Mouse (Mus musculus): ENCODE measurements around the gene Dnajc11.

Gene Dnajc11

DNA sequence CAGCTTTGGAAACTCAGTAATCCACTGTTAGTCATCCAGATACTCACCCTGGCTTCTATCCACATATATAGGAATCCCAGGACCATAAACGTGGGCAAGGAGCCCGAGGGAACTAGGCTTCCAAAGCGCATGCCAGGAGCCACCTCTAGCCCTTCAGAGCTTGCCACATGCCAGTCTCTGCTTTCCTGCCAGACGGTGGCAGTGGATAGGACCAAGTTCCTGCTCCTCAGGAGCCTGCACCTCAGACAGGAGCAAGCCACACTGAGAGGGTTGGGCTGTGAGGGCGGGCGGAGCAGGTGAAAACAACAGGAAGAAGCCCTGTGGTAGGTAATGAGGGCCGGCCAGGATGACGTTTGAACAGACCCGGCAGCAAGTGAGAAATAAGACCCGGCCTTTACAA, 52.4 kb downstream of the Dnajc11 start:
- DNase-seq (ENCODE audit: low spot score), result no peak

DNA sequence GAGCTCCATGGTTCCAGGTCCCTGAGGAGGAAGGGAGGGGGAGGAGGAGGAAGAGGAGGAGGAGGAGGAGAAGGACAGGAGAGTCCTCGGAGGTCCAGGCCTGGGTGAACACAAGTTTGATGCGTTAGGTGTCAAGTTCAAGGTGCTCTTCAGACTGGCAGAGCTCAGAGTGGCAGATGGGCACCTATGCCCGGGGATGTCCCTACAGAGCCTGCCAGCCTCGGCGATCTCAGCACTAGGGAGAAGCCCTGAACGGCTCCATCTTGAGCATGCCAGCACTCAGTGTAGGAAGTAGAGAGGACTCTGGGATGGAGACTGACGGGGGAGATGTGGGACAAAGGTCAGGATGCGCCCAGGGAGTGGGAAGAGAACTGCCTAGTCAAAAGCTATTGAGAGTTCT, 53.2 kb downstream of the Dnajc11 start:
- DNase-seq (ENCODE audit: low spot score), result no peak

DNA sequence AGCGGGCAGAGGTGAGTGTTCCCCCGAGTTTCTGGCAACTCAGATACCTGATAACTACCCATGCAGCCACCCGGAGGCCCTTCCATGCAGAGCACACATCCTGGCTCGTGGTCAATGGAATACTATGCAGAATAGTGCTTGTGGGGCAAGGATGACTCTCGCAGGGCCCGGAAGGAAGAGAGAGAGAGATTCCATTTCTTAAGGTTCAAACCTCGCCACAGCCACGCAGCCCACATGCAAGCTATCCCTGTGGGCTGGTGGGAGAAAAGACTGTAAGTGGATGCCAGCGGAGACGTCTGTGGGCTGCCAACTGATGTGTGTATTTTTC, 54.5 kb downstream of the Dnajc11 start:
- DNase-seq (ENCODE audit: low spot score), result no peak

DNA sequence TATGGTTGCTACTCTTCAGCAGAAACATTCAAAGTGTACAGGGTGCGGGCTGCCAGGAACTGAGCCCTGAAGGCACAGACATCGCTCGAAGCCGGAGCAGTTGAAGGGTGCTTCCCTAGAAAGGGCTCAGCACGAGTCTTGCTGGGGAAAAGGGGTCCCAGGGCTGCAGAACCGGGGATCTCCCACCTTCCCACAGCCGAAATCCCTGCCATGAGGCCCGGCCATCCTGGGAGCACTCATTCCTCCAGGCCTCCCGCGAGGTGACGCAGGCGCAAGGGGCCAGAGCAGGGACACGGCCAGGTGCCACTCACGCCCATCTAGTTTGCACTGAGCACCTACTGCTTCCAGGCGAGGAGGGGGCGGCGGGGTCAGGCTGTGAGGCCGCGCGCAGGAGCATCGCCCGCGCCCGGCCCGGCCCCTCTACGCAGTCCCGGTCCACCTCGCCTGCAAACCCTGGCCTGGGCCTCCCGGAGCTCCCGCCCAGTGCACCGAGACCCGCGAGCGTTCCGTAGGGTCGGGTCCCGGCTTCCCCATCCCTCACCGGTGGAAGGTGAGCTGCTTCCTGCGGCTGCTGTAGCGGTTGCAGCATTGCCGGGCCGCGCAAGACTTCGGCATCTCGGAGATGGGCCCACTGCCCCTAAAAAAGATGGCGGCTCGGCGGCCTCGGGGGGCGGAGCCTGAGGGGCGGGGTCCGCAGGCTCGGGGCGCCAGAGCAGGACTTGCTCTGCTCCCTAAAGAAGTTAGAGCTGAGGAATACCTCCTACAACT, 55.0 kb downstream of the Dnajc11 start, which contains the start of gene Thap3:
Gene Thap3 (minus strand): TSS at position 656 of the 768 bp plus-strand sequence.
- peak; percentile 42 for DNase-seq (ENCODE audit: low spot score)

DNA sequence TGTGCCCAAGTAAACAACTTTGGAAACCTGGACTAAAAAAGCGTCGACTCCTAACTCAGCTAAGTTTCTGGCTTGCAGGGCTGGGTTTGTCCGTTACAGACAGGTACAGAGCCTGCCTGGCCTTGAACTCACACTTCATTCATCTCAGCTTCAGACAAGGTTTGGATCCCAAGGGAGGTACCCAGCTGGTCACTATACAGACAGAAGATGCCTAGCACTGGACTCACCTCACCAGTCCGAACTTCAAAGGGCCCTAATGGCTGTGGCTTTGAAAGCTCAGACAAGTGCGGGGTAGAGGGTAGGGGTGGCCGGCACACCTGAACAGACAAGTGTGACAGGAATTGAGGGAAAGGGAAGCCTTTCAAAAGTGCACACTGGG, 55.6 kb downstream of the Dnajc11 start:
- no peak for DNase-seq (ENCODE audit: low spot score)

DNA sequence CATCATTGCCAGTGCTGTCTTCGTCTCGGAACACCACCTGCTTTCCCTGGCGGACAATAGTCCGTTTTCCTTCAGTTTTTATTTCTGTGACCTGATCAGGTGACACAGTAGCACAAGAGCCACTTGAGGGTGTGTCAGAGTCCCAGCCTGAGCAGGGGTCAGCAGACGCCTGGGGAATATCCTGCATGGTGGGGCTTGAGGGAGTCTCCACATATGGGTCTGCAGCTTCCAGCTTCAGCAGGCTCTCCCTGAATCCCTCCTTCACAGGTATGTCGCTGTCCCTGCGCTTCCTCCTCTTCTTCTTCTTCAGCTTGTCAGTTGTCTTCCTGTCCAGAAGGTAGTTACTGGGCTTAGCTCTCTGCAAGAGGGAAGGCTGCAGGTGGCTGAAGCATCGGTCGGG, 58.6 kb downstream of the Dnajc11 start:
- no peak for DNase-seq (ENCODE audit: low spot score)

DNA sequence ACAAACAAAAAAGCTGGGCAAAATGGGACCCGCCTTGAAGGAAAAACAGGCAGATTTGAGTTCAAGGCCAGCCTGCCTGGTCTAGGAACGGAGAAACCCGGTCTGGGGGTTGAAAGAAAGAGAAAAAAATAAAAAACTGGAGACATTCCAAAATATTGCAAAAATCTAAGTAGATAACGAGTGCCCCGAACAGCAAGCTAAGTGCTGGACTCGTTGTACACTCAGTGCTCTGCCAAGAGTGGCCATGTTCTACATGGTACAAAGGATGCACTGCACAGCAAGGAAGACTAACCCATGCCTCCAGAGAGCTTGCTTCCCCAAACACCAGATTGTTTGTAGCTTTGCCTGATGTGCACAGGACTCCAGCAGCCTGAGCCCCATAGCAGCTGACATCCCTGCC, 59.5 kb downstream of the Dnajc11 start:
- DNase-seq (ENCODE audit: low spot score), result no peak

DNA sequence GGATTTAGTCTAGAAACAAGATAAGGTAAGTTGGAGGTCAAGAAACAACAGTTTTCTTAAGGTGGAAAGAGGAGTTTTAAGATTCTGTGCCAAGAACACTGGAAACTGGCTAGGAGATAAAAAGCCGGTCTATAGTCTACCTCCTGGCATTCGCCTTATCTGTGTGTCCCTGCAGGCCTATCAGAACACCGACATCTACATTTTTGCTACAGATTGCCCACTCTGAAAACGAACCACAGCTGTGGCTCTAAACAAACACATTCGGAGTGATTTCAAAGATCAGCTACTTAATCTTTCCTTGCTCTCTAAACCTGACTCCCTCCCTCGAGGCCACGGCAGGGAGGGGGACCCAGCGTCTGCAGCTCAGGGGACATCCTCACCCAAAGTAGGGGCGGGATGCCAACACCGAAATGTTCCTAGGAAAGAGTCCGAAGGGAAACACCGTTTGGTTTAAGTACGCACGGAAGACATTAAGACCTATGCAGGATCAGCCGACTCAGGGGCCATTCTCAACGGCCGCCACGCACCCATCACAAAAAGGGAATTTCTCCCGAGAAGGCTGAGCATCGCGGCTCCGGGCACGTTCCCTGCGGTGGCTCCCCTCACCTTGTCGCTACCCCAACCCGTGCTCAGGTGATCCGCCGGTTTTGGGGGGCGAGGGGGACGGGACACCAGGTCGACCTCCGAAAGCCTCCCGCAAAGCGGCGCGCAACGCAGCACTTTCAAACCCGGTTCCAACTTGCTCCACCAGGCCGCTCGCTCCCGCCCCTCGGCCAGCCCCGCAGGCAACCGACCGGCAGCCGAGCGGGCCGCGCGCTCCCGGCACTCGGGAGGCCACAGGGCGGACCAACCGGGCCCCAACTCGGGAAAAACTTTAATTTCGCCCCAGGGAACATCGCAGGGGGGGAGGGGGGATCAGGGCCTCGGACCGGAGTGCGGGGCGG, 61.0 kb downstream of the Dnajc11 start:
- DNase-seq (ENCODE audit: low spot score), result no peak

DNA sequence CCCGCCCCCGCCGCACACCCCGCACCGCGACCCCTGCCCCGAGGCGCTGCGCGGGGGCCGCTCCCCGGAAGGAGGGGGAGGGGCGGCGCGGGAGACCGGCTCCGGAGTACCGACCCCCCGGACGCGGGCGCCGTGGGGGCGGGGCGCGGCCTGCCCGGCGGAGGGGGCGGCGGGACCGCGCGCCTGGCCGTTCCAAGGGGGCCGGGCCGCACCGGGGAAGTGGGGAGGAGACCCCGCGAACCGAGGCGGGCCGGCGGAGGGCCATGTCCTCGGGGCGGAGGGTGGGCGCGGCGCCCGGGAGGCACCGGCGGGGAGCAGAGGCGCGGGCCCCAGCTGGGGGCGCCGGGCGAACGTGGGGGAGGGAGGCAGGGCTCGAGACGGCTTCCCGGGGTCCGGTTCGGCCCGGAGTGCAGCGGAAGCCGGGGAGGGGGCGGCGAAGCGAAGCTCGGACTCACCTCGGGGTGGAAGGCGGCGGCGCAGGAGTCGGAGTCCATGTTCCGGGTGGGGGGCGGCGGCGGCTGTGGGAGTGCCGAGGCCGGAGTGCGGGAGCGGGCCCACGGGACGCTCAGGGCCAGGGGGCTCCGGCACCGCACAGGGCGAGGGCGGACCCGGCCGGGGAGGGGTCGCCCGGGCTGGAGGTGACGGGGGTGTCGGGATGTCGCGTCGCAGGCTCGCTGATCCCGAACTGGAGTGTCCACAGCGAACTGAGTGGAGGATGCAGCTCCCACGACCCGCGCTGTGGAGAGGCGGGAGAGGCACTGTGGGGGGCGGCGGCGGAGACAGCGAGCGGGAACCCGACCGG, 62.1 kb downstream of the Dnajc11 start:
- no peak for DNase-seq (ENCODE audit: low spot score)

DNA sequence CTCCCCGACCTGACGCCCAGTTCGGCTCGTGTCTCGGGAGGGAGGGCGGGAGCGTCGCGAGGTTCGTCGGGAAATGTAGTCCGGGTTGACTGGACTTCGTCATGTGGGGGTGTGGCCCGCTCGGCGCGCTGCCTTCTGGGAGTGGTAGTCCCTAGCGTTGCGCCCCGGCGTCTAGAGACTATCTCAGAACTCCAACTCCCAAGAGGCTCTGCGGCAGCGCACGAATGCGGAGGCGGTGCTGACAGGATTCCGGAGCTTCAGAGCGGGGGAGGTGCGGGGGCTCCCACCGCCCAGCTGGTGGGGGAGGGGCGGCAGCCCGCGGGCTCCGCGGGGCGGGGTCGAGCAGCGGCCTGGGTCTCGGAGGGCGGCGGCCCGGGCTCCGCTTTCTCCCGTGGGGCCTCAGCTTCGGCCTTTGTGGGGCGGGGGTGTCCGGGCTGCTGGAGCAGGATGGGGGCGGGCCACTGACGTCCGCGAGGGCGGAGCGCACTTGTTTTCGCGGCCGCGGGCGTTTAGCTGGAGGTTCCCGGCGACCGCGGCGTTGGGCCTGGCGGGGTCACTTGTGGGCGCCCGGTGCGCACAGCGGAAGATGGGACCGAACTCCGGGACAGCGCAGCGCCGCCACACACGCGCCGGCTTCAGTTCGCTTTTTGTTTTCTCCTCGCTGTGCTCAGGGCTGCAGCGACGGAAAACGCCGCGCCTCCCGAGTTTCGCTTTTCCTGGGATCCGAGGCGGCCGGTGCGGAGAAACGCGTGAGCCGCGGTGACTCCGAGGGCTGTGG, 62.9 kb downstream of the Dnajc11 start, which contains the start of gene Phf13:
Gene Phf13 (minus strand): TSS at position 86 of the 778 bp plus-strand sequence.
- peak; percentile 96 for DNase-seq (ENCODE audit: low spot score)

DNA sequence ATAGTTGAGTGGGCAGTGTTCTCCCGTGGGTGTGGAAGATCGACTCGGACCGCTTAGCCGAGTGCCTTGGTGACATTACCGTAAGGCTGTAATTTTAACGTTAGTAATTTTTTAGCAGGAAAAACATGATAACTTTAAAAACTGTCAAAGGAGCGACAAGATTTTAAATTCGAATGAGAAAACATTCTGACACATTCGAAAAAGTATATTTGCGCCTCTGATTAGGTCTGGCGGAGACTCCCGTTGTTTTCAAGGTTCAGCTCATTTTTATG, 63.4 kb downstream of the Dnajc11 start:
- DNase-seq (ENCODE audit: low spot score), result no peak

DNA sequence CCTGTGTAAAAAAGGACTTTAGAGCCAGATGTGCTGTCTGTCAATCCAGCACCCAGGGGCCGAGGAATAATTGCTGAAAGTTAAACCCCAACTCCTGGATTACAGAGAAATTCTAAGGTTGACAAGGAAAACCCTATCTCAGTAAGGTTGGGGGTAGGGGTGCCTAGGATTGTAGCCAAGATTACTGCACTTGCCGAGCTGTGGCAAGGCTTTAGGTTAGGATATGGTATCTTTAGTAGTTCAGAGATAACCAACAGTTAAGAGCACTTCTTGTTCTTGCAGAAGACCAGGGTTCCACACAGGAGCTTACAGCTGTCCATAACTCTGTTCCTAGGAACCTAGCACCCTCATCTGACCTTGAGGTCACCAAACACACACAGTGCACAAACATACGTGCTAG, 64.2 kb downstream of the Dnajc11 start:
- DNase-seq (ENCODE audit: low spot score), result no peak

DNA sequence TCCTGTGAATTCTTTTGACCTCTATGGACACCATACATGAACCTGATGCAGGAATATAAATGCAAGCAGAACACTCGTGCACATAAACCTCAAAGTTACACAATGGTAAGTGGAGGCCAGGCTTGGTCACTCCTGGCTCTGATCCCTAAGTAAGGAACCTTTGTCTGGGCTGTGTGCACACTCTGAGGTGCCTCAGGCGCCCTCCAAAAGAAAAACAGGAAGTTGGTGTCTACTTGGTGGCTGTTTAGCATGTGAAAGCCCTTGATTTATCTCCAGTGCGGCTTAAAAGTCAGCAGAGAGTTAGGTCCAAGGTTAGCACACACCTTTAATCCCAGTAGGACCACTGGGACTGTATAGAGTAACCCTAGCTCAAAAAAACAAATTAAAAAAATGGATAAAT, 66.0 kb downstream of the Dnajc11 start:
- DNase-seq (ENCODE audit: low spot score), result no peak

DNA sequence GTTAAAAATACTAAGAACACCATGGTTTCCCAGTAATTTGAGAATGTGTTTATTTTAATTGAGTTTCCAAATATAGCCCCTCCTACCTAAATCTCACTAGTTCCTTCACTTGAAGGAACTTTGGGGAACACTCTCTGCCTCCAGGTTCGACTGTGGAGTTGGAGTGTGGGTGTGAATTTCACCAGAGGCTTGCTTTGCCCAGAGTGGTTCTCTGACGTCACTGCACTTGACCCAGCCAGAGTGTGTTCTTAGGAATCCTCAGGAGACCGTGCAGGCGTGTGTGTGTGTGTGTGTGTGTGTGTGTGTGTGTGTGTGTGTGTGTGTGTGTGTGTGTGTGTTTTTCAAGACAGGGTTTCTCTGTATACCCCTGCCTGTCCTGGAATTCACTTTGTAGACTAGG, 67.4 kb downstream of the Dnajc11 start:
- DNase-seq (ENCODE audit: low spot score), result no peak

DNA sequence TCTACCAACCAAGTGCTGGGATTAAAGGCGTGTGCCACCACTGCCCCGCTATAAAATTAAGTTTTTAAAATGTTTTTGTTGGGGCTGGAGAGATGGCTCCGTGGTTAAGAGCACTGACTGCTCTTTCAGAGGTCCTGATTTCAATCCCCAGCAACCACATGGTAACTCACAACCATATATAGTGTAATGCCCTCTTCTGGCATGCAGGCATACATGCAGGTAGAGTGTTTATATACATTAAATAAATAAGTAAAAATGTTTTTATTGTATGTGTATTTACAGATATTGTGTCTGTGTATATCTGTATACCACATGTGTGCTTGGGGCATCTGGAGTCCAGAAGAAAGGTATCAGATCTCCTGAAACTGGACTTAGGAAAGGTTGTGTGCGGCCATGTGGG, 67.8 kb downstream of the Dnajc11 start:
- DNase-seq (ENCODE audit: low spot score), result no peak

DNA sequence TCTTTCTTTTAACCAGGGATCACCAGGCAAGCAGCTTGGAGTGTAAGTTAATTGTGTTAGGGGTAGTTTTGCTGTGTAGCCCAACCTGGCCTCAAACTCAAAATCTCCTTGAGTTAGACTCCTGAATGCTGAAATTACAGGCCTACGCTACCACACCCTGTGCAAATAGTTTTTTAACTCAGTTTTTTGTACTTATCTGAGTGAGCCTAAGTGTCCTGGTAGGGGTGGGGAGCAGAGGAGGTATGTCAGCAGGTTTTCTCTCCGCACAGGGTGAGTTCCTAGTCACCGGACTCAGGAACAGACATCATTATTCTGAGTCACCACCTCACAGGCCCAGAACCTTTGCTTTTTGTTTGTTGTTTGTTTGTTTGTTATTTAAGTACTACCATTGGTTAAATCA, 68.6 kb downstream of the Dnajc11 start:
- no peak for DNase-seq (ENCODE audit: low spot score)

DNA sequence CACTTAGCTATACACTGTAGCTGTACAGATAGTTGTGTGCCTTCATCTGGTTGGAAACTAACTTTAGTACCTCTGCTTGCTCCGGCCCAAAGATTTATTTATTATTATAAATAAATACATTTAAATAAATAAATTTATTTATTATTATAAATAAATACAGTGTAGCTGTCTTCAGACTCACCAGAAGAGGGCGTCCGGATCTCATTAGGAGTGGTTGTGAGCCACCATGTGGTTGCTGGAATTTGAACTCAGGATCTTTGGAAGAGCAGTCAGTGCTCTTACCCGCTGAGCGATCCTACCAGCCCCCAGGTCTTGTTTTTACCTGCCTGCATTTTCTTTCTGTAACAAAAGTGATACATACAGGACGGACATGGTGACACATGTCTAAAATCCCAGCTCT, 72.6 kb downstream of the Dnajc11 start:
- no peak for DNase-seq (ENCODE audit: low spot score)

DNA sequence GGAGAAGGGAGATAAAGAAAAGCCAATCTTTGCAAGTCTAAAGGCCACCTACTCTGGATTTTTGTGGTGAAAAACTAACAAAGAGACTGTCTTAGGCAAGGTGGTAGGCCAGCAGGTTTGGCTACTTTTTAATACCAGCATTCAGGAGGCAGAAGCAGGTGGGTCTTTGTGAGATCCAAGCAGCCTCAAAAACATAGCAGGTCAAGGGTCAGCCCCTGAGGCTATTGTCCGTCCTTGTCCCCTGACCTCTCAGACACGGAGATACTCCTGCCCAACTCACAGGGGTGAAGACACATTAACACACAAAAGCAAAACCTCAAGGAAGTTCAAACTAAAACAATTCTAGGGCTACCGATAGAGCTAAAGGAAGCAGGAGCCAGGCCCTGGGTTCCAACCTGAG, 73.3 kb downstream of the Dnajc11 start:
- DNase-seq (ENCODE audit: low spot score), result no peak

DNA sequence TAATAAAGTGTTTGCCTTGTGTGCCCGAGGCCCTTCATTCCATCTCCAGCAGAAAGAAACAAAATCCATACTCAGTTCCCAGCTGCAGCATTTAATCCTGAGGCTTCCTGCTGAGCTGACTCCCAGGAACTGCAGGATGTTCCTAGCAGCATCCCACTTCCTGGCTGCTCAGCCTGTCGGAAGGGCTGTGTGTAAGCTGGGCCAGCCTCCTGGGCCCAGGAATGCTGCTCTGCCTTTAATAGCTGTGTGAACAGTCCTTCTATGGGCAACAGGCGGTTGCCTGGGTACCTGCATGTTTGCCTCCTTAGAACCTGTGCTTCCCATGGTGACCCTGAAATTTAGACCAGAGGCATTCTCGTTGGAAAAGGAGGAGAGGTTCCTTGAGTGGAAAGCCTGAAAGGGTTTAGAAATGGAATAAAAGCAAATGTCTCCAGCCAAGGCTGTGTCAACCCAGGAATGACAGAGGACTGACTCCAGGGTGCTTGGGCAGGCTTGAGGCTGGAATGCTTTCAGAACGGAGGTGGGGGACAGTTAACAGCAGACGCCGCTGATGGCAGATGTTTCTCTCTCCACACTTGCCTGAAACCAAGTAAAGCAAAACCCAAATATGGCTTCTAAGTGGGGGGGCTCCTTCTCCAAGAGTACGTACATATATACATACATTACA, 74.1 kb downstream of the Dnajc11 start:
- no peak for DNase-seq (ENCODE audit: low spot score)

DNA sequence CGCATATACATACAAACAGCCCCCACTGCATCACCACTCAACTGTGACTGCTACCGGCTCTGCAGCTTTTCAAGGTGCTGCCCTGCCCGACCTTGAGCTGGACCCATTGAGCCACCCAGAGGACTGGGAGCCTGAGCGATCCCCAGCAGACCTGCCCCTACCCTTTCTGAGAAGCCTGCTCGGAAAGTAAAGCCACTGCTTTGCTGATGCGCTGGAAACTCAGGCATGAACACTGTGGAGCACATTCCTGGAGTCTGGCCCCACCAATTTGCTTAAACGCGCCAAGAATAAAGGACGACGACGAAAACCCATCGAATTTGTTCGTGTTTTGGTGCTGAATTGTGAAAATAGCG, 74.6 kb downstream of the Dnajc11 start:
- no peak for DNase-seq (ENCODE audit: low spot score)

DNA sequence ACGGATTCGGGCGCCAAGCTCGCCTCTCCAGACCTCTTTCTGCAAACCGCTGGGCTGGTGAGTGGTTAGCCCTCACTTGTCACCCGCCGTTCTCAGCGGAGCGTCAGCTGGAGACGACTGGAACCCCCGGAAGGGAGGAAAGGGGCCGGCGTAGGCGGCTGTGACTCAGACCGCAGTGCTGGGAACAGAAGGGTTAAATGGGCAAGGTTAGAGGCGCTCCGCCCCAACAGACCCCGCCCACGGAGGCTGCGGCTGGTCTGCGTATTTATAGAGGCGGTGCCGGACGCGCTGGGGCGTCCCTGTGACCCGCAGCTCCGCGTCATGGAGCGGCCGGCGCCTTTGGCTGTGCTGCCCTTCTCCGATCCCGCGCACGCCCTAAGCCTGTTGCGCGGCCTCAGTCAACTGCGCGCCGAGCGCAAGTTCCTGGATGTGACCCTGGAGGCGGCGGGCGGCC, 75.2 kb downstream of the Dnajc11 start, which contains the start of gene Klhl21:
Gene Klhl21 (plus strand): TSS at position 182 of the 454 bp plus-strand sequence.
- DNase-seq (ENCODE audit: low spot score), result peak; percentile 85
